Mouse (Mus musculus): ENCODE measurements at regions not wholly inside any gene's neighbourhood (a gene's known extent, or its start where the extent isn't known, plus 50 kb on each side); places are given as distances from the start of the nearest gene placed in this dataset.

- H3K27me3 ChIP-seq (replicated peaks), result no peaks in the 10 kb centered on the region
Measured at GRCm38 (mm10) chr3:134427633-134428032, 191.3 kb downstream of the Cxxc4 start.

GRCm38 (mm10) chr3:134466611-134467010 lies 230.3 kb downstream of the Cxxc4 start:
- Histone ChIP-seq H3K4me1 (no peaks in the 10 kb centered on the region), H3K27me3 (replicated peaks) (no peaks in the 10 kb centered on the region), H3K36me3 (no peaks in the 10 kb centered on the region), H3K4me2 (no peak overlapping the region), H3K9me3 (replicated peaks) (no peaks in the 10 kb centered on the region), H3K9ac (no peak overlapping the region), H3K27ac (no peak overlapping the region), H3K4me3 (no peak overlapping the region)
- 61% methylated on average over 1 of the region's 1 CpGs for WGBS (ENCODE audit: insufficient replicate concordance)
- no peak for ATAC-seq

More at GRCm38 (mm10) chr3:134427633-134428032, 191.3 kb downstream of the Cxxc4 start:
- Histone ChIP-seq H3K4me3 (no peak overlapping the region), H3K4me1 (no peaks in the 10 kb centered on the region), H3K9ac (no peak overlapping the region), H3K9me3 (replicated peaks) (no peaks in the 10 kb centered on the region), H3K4me2 (no peak overlapping the region), H3K36me3 (no peaks in the 10 kb centered on the region), H3K27ac (no peak overlapping the region)
- no peak for ATAC-seq
- WGBS (ENCODE audit: insufficient replicate concordance), result 72% methylated on average over 3 of the region's 3 CpGs

- no peaks in the 10 kb centered on the region for H3K4me1 ChIP-seq
- no peaks in the 10 kb centered on the region for H3K27me3 ChIP-seq (replicated peaks)
- H3K4me3 ChIP-seq, result no peak overlapping the region
- WGBS (ENCODE audit: insufficient replicate concordance), result 58% methylated on average over 2 of the region's 2 CpGs
- no peak overlapping the region for H3K4me2 ChIP-seq
- ATAC-seq, result no peak
- H3K27ac ChIP-seq, result no peak overlapping the region
- no peaks in the 10 kb centered on the region for H3K9me3 ChIP-seq (replicated peaks)
- H3K9ac ChIP-seq, result no peak overlapping the region
- no peaks in the 10 kb centered on the region for H3K36me3 ChIP-seq
Measured at GRCm38 (mm10) chr3:134487280-134487679, 251.0 kb downstream of the Cxxc4 start.

- Histone ChIP-seq H3K27me3 (replicated peaks) (no peaks in the 10 kb centered on the region), H3K4me3 (no peak overlapping the region), H3K9ac (no peak overlapping the region), H3K4me1 (no peaks in the 10 kb centered on the region), H3K36me3 (no peaks in the 10 kb centered on the region), H3K9me3 (replicated peaks) (no peaks in the 10 kb centered on the region), H3K4me2 (no peak overlapping the region), H3K27ac (no peak overlapping the region)
- 70% methylated on average over 5 of the region's 5 CpGs for WGBS (ENCODE audit: insufficient replicate concordance)
- ATAC-seq, result no peak
Measured at GRCm38 (mm10) chr3:134489966-134490543, 253.8 kb downstream of the Cxxc4 start.

- ATAC-seq, result no peak
- H3K4me2 ChIP-seq, result no peak overlapping the region
- H3K27me3 ChIP-seq (replicated peaks), result no peaks in the 10 kb centered on the region
- 71% methylated on average over 6 of the region's 6 CpGs for WGBS (ENCODE audit: insufficient replicate concordance)
- H3K27ac ChIP-seq, result no peak overlapping the region
- H3K36me3 ChIP-seq, result no peaks in the 10 kb centered on the region
- no peak overlapping the region for H3K9ac ChIP-seq
- H3K9me3 ChIP-seq (replicated peaks), result no peaks in the 10 kb centered on the region
- no peaks in the 10 kb centered on the region for H3K4me1 ChIP-seq
- H3K4me3 ChIP-seq, result no peak overlapping the region
Measured at GRCm38 (mm10) chr3:134509702-134510101, 273.4 kb downstream of the Cxxc4 start.

- no peak overlapping the region for H3K4me3 ChIP-seq
- H3K4me1 ChIP-seq, result no peaks in the 10 kb centered on the region
- no peaks in the 10 kb centered on the region for H3K27me3 ChIP-seq (replicated peaks)
- no peak overlapping the region for H3K4me2 ChIP-seq
- H3K27ac ChIP-seq, result no peak overlapping the region
- no peak overlapping the region for H3K9ac ChIP-seq
- no peaks in the 10 kb centered on the region for H3K36me3 ChIP-seq
- ATAC-seq, result no peak
- WGBS (ENCODE audit: insufficient replicate concordance), result 67% methylated on average over 5 of the region's 5 CpGs
- H3K9me3 ChIP-seq (replicated peaks), result no peaks in the 10 kb centered on the region
Measured at GRCm38 (mm10) chr3:134525795-134526194, 289.5 kb downstream of the Cxxc4 start.

- H3K27ac ChIP-seq, result no peak overlapping the region
- no peak overlapping the region for H3K4me2 ChIP-seq
- no peaks in the 10 kb centered on the region for H3K9me3 ChIP-seq (replicated peaks)
- no peak overlapping the region for H3K9ac ChIP-seq
- no peaks in the 10 kb centered on the region for H3K4me1 ChIP-seq
- H3K27me3 ChIP-seq (replicated peaks), result no peaks in the 10 kb centered on the region
- no peak overlapping the region for H3K4me3 ChIP-seq
- H3K36me3 ChIP-seq, result no peaks in the 10 kb centered on the region
- WGBS (ENCODE audit: insufficient replicate concordance), result 66% methylated on average over 2 of the region's 2 CpGs
- no peak for ATAC-seq
Measured at GRCm38 (mm10) chr3:134560144-134560543, 268.7 kb upstream of the Tacr3 start.

- ATAC-seq, result no peak
- Histone ChIP-seq H3K4me3 (no peak overlapping the region), H3K4me1 (no peaks in the 10 kb centered on the region), H3K4me2 (no peak overlapping the region), H3K36me3 (no peaks in the 10 kb centered on the region), H3K9me3 (replicated peaks) (no peaks in the 10 kb centered on the region), H3K27me3 (replicated peaks) (no peaks in the 10 kb centered on the region), H3K27ac (no peak overlapping the region), H3K9ac (no peak overlapping the region)
- WGBS (ENCODE audit: insufficient replicate concordance), result 80% methylated on average over 3 of the region's 3 CpGs
Measured at GRCm38 (mm10) chr3:134578759-134579158, 250.0 kb upstream of the Tacr3 start.

GRCm38 (mm10) chr3:134588630-134589029 lies 240.2 kb upstream of the Tacr3 start:
- 23% methylated on average over 2 of the region's 2 CpGs for WGBS (ENCODE audit: insufficient replicate concordance)
- H3K4me1 ChIP-seq, result no peaks in the 10 kb centered on the region
- no peaks in the 10 kb centered on the region for H3K27me3 ChIP-seq (replicated peaks)
- no peaks in the 10 kb centered on the region for H3K9me3 ChIP-seq (replicated peaks)
- H3K4me3 ChIP-seq, result no peak overlapping the region
- no peaks in the 10 kb centered on the region for H3K36me3 ChIP-seq
- no peak overlapping the region for H3K9ac ChIP-seq
- no peak for ATAC-seq
- H3K4me2 ChIP-seq, result no peak overlapping the region
- H3K27ac ChIP-seq, result no peak overlapping the region

GRCm38 (mm10) chr3:134602919-134603318 lies 225.9 kb upstream of the Tacr3 start:
- Histone ChIP-seq H3K4me1 (no peaks in the 10 kb centered on the region), H3K36me3 (no peaks in the 10 kb centered on the region), H3K27ac (no peak overlapping the region), H3K9ac (no peak overlapping the region), H3K4me3 (no peak overlapping the region), H3K4me2 (no peak overlapping the region), H3K9me3 (replicated peaks) (no peaks in the 10 kb centered on the region), H3K27me3 (replicated peaks) (no peaks in the 10 kb centered on the region)
- 83% methylated on average over 4 of the region's 4 CpGs for WGBS (ENCODE audit: insufficient replicate concordance)
- no peak for ATAC-seq

GRCm38 (mm10) chr3:134605356-134605771 lies 223.4 kb upstream of the Tacr3 start:
- no peak overlapping the region for H3K4me2 ChIP-seq
- H3K4me1 ChIP-seq, result no peaks in the 10 kb centered on the region
- H3K9ac ChIP-seq, result no peak overlapping the region
- 60% methylated on average over 6 of the region's 6 CpGs for WGBS (ENCODE audit: insufficient replicate concordance)
- no peak overlapping the region for H3K27ac ChIP-seq
- H3K27me3 ChIP-seq (replicated peaks), result no peaks in the 10 kb centered on the region
- no peaks in the 10 kb centered on the region for H3K36me3 ChIP-seq
- ATAC-seq, result no peak
- no peaks in the 10 kb centered on the region for H3K9me3 ChIP-seq (replicated peaks)
- H3K4me3 ChIP-seq, result no peak overlapping the region

- ATAC-seq, result no peak
- H3K4me3 ChIP-seq, result no peak overlapping the region
- H3K4me1 ChIP-seq, result no peaks in the 10 kb centered on the region
- H3K27ac ChIP-seq, result no peak overlapping the region
- H3K4me2 ChIP-seq, result no peak overlapping the region
- H3K9ac ChIP-seq, result no peak overlapping the region
- H3K9me3 ChIP-seq (replicated peaks), result no peaks in the 10 kb centered on the region
- no peaks in the 10 kb centered on the region for H3K27me3 ChIP-seq (replicated peaks)
- H3K36me3 ChIP-seq, result no peaks in the 10 kb centered on the region
- 68% methylated on average over 4 of the region's 4 CpGs for WGBS (ENCODE audit: insufficient replicate concordance)
Measured at GRCm38 (mm10) chr3:134610244-134610643, 218.6 kb upstream of the Tacr3 start.
